Mouse (Mus musculus) cortical plate, adult 2 months (tissue): ENCODE data around the gene Maml3.

Source experiments
- CTCF ChIP-seq: fragments of 200-500 bp; IDR thresholded peaks from 2 replicates; pipeline ENCODE4 v1.5.1; 2011; ENCODE audit warnings: mild to moderate bottlenecking, control low read depth, low read length; ENCODE audit not compliant: insufficient read depth; ENCODE audit errors: extremely low read depth
- POLR2A ChIP-seq: fragments of 200-500 bp; IDR thresholded peaks from 2 replicates; pipeline ENCODE4 v1.6.1; 2011; ENCODE audit warnings: mild to moderate bottlenecking, low read length, control low read depth; ENCODE audit not compliant: insufficient read depth; ENCODE audit errors: extremely low read depth

DNA sequence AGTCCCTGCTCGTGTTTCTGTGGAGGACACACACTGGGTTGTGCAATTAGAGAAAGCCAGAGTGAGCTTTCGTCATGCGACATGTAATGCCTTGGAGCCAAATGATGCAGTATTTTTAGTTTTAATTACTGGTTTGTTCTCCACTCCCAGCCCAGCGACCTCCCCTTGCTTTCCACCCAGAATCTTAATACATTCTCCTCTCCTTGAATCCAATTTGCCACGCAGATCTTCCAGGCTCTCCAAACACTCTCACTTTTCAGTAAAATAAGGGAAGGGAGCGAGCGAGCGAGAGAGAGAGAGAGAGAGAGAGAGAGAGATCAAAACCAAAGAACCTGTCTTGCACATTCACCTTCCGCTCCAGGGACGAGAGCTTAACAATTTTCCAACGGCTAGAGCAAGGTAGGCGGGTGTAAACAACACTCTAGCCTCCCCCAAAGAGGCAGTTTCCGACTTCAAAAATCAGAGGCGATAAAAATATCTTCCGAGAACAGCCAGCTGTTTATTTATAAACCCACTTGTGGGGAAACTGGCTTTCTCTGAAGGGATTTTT, 404.1 kb downstream of the Maml3 start:
- TF ChIP-seq CTCF = no peak
- TF ChIP-seq POLR2A = no peak
